Mouse (Mus musculus) CD4-positive, CD25-positive, alpha-beta regulatory T cell, adult 4 months (primary cell): ENCODE results near the gene Krt83. TPM values are rescaled to one million over a fixed set of nuclear protein-coding genes. Genes with fewer than 3 reads are reported as not detected.

Experiments used
- ATAC-seq: one replicate; pipeline ENCODE4 v1.8.0; 2017
- polyA plus RNA-seq, 2 experiments: library from polyadenylated mRNA; unstranded; fragments of 100-300 nt; shearing (Covaris generic); gene quantifications; one replicate each; pipeline ENCODE4 v1.2.1; 2017

The Krt83 gene
- polyA plus RNA-seq, 2 experiments from 2014 or later: 3.2 to 7.4 TPM

- ATAC-seq: no peak
These were observed 18.3 kb downstream of the Krt83 start, which contains the start of gene Krt86 for GRCm38 (mm10) chr15:101472952-101473528. Krt86 (plus strand) TSS chr15:101473478.

DNA sequence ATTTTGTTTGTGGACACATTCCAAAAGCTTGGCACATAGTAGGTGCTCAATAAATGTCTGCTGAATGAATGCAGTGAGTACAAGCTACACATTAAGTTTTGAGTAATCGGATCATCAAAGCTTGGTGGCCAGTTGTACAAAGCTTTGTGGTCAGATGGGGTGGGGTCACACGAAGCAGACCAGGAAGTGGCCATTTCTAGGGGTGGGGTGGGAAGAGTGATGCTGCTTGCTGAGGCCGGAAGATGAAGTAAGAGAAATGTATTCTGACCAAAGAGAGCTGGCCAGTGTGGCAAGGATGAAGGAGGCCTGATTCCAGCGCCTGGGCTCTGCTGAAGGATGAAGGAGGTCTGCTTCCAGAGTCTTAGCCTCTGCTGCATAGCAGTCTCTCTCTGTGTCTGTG lies 22.2 kb downstream of the Krt83 start:
- ATAC-seq: no peak

DNA sequence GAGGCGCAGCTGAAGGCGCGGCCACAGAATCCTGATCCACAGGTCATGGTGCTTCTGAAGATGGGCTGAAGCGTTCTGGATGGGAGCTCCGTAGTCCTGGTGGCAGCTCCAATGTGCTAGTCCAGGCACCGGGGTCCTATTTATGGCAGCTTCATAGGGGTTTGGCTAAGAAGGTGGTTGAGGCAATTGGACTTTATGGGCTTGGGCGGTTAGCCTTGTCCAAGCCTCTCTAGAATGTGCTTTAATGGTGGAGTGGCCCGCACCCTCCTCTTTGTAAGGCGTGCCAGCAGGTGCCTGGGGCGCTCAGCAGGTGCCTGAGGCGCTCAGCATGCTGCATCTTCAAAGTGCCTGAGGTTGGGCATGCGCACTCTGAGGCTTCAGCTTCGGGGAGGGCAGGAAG lies 27.7 kb downstream of the Krt83 start, which contains the start of gene Krt81:
Gene Krt81 (minus strand): TSS at position 101 of the 400 bp plus-strand sequence.
- no peak for ATAC-seq

GRCm38 (mm10) chr15:101459283-101459682 lies 32.0 kb downstream of the Krt83 start:
- ATAC-seq: no peak

- no peak for ATAC-seq
These were observed 32.9 kb downstream of the Krt83 start for GRCm38 (mm10) chr15:101458361-101458930.

- ATAC-seq: no peak
These were observed 35.4 kb downstream of the Krt83 start for GRCm38 (mm10) chr15:101455891-101456290.

DNA sequence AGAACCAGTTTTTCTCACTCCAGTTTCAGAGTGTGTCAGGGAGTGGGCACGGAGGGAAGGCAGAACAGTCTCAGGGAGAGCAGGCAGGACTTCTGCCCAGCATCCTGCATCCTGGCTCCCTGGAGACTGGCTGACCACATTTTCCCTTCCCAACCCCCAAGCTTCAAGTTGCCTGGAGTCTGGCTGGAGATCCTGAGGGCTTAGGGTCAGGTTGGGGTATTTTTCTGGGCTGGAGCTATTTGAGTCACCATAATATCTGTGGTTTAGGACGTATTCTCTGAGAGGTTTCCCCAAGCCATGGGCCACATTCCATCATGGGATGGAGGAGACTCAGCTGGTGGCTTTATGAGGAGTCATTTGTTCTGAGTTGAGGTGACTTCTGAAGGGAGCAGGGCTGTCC lies 36.0 kb downstream of the Krt83 start:
- ATAC-seq: no peak

GRCm38 (mm10) chr15:101454774-101455173 lies 36.5 kb downstream of the Krt83 start:
- ATAC-seq: no peak

GRCm38 (mm10) chr15:101453093-101453736 lies 38.1 kb downstream of the Krt83 start:
- ATAC-seq: no peak

GRCm38 (mm10) chr15:101447444-101447843 lies 43.9 kb downstream of the Krt83 start, which contains the start of gene Krt88:
Krt88 (plus strand) TSS chr15:101447744.
- no peak for ATAC-seq

GRCm38 (mm10) chr15:101446572-101446971 lies 44.7 kb downstream of the Krt83 start:
- ATAC-seq: no peak

DNA sequence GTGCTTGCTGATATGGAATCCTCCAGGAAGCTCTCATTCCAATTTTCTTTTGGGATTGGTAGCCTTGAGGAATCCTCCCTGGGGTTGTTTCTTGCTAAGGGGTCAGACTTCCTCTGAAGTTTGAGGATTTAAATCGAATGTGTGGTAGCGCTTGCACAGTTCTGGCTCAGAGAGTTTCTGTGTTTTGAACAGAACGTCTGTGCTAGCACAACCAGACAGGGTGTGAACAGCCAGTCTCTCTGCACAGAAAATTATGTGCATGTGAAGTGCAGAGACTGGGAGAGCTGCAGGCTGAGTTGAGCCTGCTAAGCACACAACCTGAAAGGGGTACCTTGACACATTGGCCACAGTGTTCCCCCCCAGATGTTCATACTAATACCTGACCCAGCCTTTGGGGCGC lies 50.5 kb downstream of the Krt83 start:
- ATAC-seq: no peak

DNA sequence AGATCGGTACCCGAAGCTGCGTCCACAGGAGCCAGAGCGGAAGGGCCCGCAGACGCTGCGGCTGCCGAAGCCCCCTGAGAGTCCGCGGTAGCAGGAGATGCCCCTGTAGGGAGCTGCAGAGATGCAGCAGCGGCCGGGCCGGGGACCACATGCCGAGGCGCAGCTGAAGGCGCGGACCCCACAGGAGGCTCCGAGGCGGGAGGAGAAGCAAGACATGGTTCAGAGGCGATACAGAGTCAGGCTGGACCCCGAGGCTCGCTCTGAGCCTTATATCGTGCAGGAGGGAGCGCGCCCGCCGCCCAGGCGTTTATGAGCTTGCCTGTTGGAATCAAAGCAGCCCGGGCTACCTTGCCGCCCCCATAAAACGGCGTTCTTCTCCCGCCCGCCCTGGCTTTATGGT lies 52.8 kb downstream of the Krt83 start, which contains the start of gene Krt87:
Gene Krt87 (minus strand): TSS at position 250 of the 400 bp plus-strand sequence.
- ATAC-seq: no peak

- ATAC-seq: no peak
These were observed 54.7 kb downstream of the Krt83 start for GRCm38 (mm10) chr15:101436611-101437010.

Other genes with a start within 250 kb of the Krt83 start
- 100 to 1,000 TPM in 1 of 2 experiments, 10 to 100 TPM in 1; 57.3 to 120 TPM for gene Nr4a1, start 237.2 kb downstream of the Krt83 start, polyA plus RNA-seq
- gene Atg101, start 207.2 kb downstream of the Krt83 start, polyA plus RNA-seq: 10 to 100 TPM; 67.8 to 79.0 TPM
- not detected for gene 6030408B16Rik, start 198.3 kb downstream of the Krt83 start, polyA plus RNA-seq
- gene Krt80, start 121.3 kb downstream of the Krt83 start, polyA plus RNA-seq: under 1 TPM in 1 of 2 experiments, not detected in 1; 0.22 TPM
- gene Krt7, start 80.5 kb downstream of the Krt83 start, polyA plus RNA-seq: under 1 TPM in 1 of 2 experiments, not detected in 1; 0.08 TPM
- 1 to 10 TPM in 1 of 2 experiments, under 1 TPM in 1; 0.66 to 1.1 TPM for gene Krt87, start 52.7 kb downstream of the Krt83 start, polyA plus RNA-seq
- not detected for gene Krt88, start 43.8 kb downstream of the Krt83 start, polyA plus RNA-seq
- not detected for gene Krt81, start 27.8 kb downstream of the Krt83 start, polyA plus RNA-seq
- gene Krt86, start 18.0 kb downstream of the Krt83 start, polyA plus RNA-seq: not detected
- not detected for gene Gm49425, start 25.7 kb upstream of the Krt83 start, polyA plus RNA-seq
- gene Krt84, start 41.3 kb upstream of the Krt83 start, polyA plus RNA-seq: not detected
- not detected for gene Krt82, start 59.2 kb upstream of the Krt83 start, polyA plus RNA-seq
- not detected for gene Krt90, start 71.4 kb upstream of the Krt83 start, polyA plus RNA-seq
- gene Krt75, start 82.4 kb upstream of the Krt83 start, polyA plus RNA-seq: not detected
- not detected for gene Gm5414, start 136.7 kb upstream of the Krt83 start, polyA plus RNA-seq
- gene Gm5478, start 155.9 kb upstream of the Krt83 start, polyA plus RNA-seq: not detected
- not detected for gene Krt6b, start 188.8 kb upstream of the Krt83 start, polyA plus RNA-seq
- not detected for gene Krt6a, start 202.8 kb upstream of the Krt83 start, polyA plus RNA-seq
- gene Krt5, start 221.4 kb upstream of the Krt83 start, polyA plus RNA-seq: not detected